Mouse (Mus musculus): ENCODE measurements around the gene Carnmt1.

DNA sequence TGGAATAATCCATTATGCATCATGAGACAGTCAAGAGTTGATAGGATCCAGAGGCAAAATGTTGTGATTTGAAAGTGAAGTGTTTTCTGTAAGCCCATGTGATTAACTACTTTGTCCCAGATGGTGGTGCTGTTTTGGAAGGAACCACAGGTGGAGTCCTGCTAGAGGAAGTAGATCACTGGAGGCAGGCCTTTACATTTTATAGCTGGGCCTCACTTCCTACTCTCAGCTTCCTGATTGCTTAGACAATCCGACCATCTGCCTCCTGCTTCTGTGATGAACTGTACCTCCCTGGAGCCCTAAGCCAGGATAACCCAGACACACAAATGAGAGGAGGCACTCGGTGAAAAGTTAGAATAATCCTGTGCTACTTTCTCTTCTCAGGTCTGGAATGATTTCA lies 6.7 kb upstream of the Carnmt1 start:
- no peak for TF ChIP-seq CTCF (IDR thresholded peaks at IDR 0.05; ENCODE audit: insufficient read depth, low read length)
- no peak for TF ChIP-seq POLR2A (IDR thresholded peaks at IDR 0.05; ENCODE audit: borderline replicate concordance, extremely low read depth, low read depth, low read length)
